Mouse (Mus musculus) hindbrain, embryonic 10.5 days (tissue): ENCODE results near the gene Akna. TPM values are rescaled to one million over a fixed set of nuclear protein-coding genes. Genes with fewer than 3 reads are reported as not detected.

ENCODE experiments used
- DNase-seq: peaks from one replicate; pipeline ENCODE4 v3.0.0-alpha.2; 2017; ENCODE audit warnings: low spot score
- H3K27ac ChIP-seq: fragments of 300-500 bp; sonication (generic); 2 replicates; pipeline ENCODE4 v1.5.1; 2016; ENCODE audit warnings: mild to moderate bottlenecking, moderate library complexity
- H3K27me3 ChIP-seq: fragments of 300-500 bp; sonication (generic); 2 replicates; pipeline ENCODE4 v1.6.1; 2016; ENCODE audit warnings: mild to moderate bottlenecking; ENCODE audit not compliant: poor library complexity, insufficient read depth, severe bottlenecking
- H3K36me3 ChIP-seq: fragments of 300-500 bp; sonication (generic); 2 replicates; pipeline ENCODE4 v1.6.1; 2016; ENCODE audit warnings: mild to moderate bottlenecking, moderate library complexity
- H3K4me1 ChIP-seq: fragments of 300-500 bp; sonication (generic); replicated peaks from 2 replicates; pipeline ENCODE4 v1.6.1; 2016; ENCODE audit warnings: mild to moderate bottlenecking
- H3K4me3 ChIP-seq: fragments of 300-500 bp; sonication (generic); 2 replicates; pipeline ENCODE4 v1.5.1; 2016; ENCODE audit warnings: mild to moderate bottlenecking, moderate library complexity
- H3K9me3 ChIP-seq: fragments of 300-500 bp; sonication (generic); 2 replicates; pipeline ENCODE4 v1.6.1; 2016; ENCODE audit warnings: mild to moderate bottlenecking, moderate library complexity
- WGBS: fragments of 180-500 bp; shearing (Covaris S2); methylation state at CpG from one replicate; pipeline ENCODE4 v1.1.7; 2016; 5-methylcytosine and 5-hydroxymethylcytosine counted together
- polyA plus RNA-seq: library from polyadenylated mRNA; unstranded; fragments of >200 nt; fragmentation: Nextera tagmentation; extraction: Ambion mirVana; gene quantifications from 2 replicates; pipeline ENCODE4 v1.2.1, GENCODE M21; 2016

Gene Akna
- polyA plus RNA-seq, 1 experiment from 2014 or later = 13.0 TPM

- no peaks in the 10 kb centered on the region for H3K9me3 ChIP-seq
- no peak for DNase-seq
Measured at GRCm38 (mm10) chr4:63389887-63390528, 13.1 kb downstream of the Akna start.

GRCm38 (mm10) chr4:63389121-63389886 lies 13.8 kb downstream of the Akna start:
- H3K4me1 ChIP-seq = peaks cover 38% of the 10 kb centered on the region
- H3K4me3 ChIP-seq = no peak overlapping the region
- H3K27ac ChIP-seq = peak overlapping the region; percentile 84
- peaks cover 47% of the 10 kb centered on the region for H3K36me3 ChIP-seq
- WGBS = 31% methylated on average over 8 of the region's 8 CpGs
- DNase-seq = peak; percentile 17
- H3K27me3 ChIP-seq = no peaks in the 10 kb centered on the region
- no peaks in the 10 kb centered on the region for H3K9me3 ChIP-seq

More at GRCm38 (mm10) chr4:63389887-63390528, 13.1 kb downstream of the Akna start:
- Histone ChIP-seq H3K36me3 (peaks cover 54% of the 10 kb centered on the region), H3K4me1 (peaks cover 38% of the 10 kb centered on the region), H3K4me3 (no peak overlapping the region), H3K27me3 (no peaks in the 10 kb centered on the region), H3K27ac (peak overlapping the region; percentile 84)
- WGBS = 54% methylated on average over 11 of the region's 11 CpGs

- H3K4me1 ChIP-seq = peaks cover 38% of the 10 kb centered on the region
- H3K27ac ChIP-seq = peak overlapping the region; percentile 84
- H3K9me3 ChIP-seq = no peaks in the 10 kb centered on the region
- H3K27me3 ChIP-seq = no peaks in the 10 kb centered on the region
- peaks cover 49% of the 10 kb centered on the region for H3K36me3 ChIP-seq
- DNase-seq = no peak
- WGBS = 80% methylated on average over 6 of the region's 6 CpGs
- no peak overlapping the region for H3K4me3 ChIP-seq
Measured at GRCm38 (mm10) chr4:63388029-63388428, 15.1 kb downstream of the Akna start.

- Histone ChIP-seq H3K9me3 (no peaks in the 10 kb centered on the region), H3K4me3 (no peak overlapping the region), H3K27ac (no peak overlapping the region), H3K4me1 (peaks cover 27% of the 10 kb centered on the region), H3K36me3 (peaks cover 53% of the 10 kb centered on the region), H3K27me3 (no peaks in the 10 kb centered on the region)
- 92% methylated on average over 11 of the region's 11 CpGs for WGBS
- no peak for DNase-seq
Measured at GRCm38 (mm10) chr4:63385784-63386183, 17.4 kb downstream of the Akna start.

GRCm38 (mm10) chr4:63385253-63385652 lies 17.9 kb downstream of the Akna start:
- Histone ChIP-seq H3K4me3 (no peak overlapping the region), H3K9me3 (no peaks in the 10 kb centered on the region), H3K27me3 (no peaks in the 10 kb centered on the region), H3K36me3 (peaks cover 58% of the 10 kb centered on the region), H3K4me1 (peaks cover 24% of the 10 kb centered on the region), H3K27ac (no peak overlapping the region)
- 89% methylated on average over 3 of the region's 3 CpGs for WGBS
- DNase-seq = no peak

GRCm38 (mm10) chr4:63384262-63384661 lies 18.9 kb downstream of the Akna start:
- H3K27me3 ChIP-seq = no peaks in the 10 kb centered on the region
- H3K4me1 ChIP-seq = peaks cover 14% of the 10 kb centered on the region
- H3K9me3 ChIP-seq = no peaks in the 10 kb centered on the region
- H3K36me3 ChIP-seq = peaks cover 67% of the 10 kb centered on the region
- 86% methylated on average over 4 of the region's 4 CpGs for WGBS
- H3K27ac ChIP-seq = no peak overlapping the region
- no peak for DNase-seq
- no peak overlapping the region for H3K4me3 ChIP-seq

- 93% methylated on average over 12 of the region's 12 CpGs for WGBS
- H3K27me3 ChIP-seq = no peaks in the 10 kb centered on the region
- no peak overlapping the region for H3K27ac ChIP-seq
- DNase-seq = no peak
- peaks cover 75% of the 10 kb centered on the region for H3K36me3 ChIP-seq
- H3K4me3 ChIP-seq = no peak overlapping the region
- H3K4me1 ChIP-seq = peaks cover 6% of the 10 kb centered on the region
- no peaks in the 10 kb centered on the region for H3K9me3 ChIP-seq
Measured at GRCm38 (mm10) chr4:63383474-63383873, 19.7 kb downstream of the Akna start.

- peaks cover 82% of the 10 kb centered on the region for H3K36me3 ChIP-seq
- H3K27ac ChIP-seq = no peak overlapping the region
- H3K4me1 ChIP-seq = no peaks in the 10 kb centered on the region
- no peaks in the 10 kb centered on the region for H3K27me3 ChIP-seq
- DNase-seq = no peak
- no peaks in the 10 kb centered on the region for H3K9me3 ChIP-seq
- no peak overlapping the region for H3K4me3 ChIP-seq
- 92% methylated on average over 4 of the region's 4 CpGs for WGBS
Measured at GRCm38 (mm10) chr4:63382676-63383369, 20.3 kb downstream of the Akna start.

- Histone ChIP-seq H3K27me3 (no peaks in the 10 kb centered on the region), H3K4me3 (no peak overlapping the region), H3K9me3 (no peaks in the 10 kb centered on the region), H3K36me3 (peaks cover 100% of the 10 kb centered on the region), H3K4me1 (no peaks in the 10 kb centered on the region), H3K27ac (no peak overlapping the region)
- WGBS = 70% methylated on average over 7 of the region's 7 CpGs
- no peak for DNase-seq
Measured at GRCm38 (mm10) chr4:63377483-63377882, 25.7 kb downstream of the Akna start.

- Histone ChIP-seq H3K4me1 (peaks cover 11% of the 10 kb centered on the region), H3K27me3 (no peaks in the 10 kb centered on the region), H3K4me3 (no peak overlapping the region), H3K36me3 (peaks cover 98% of the 10 kb centered on the region), H3K27ac (no peak overlapping the region), H3K9me3 (no peaks in the 10 kb centered on the region)
- no peak for DNase-seq
- 92% methylated on average over 1 of the region's 1 CpGs for WGBS
Measured at GRCm38 (mm10) chr4:63375367-63375766, 27.8 kb downstream of the Akna start.

GRCm38 (mm10) chr4:63374331-63374730 lies 28.8 kb downstream of the Akna start:
- peaks cover 95% of the 10 kb centered on the region for H3K36me3 ChIP-seq
- 90% methylated on average over 12 of the region's 12 CpGs for WGBS
- no peak overlapping the region for H3K4me3 ChIP-seq

GRCm38 (mm10) chr4:63373404-63373803 lies 29.8 kb downstream of the Akna start:
- Histone ChIP-seq H3K9me3 (no peaks in the 10 kb centered on the region), H3K27me3 (no peaks in the 10 kb centered on the region), H3K4me3 (no peak overlapping the region), H3K27ac (no peak overlapping the region), H3K36me3 (peaks cover 94% of the 10 kb centered on the region), H3K4me1 (peaks cover 15% of the 10 kb centered on the region)
- WGBS = 93% methylated on average over 8 of the region's 8 CpGs
- DNase-seq = no peak

More at GRCm38 (mm10) chr4:63374331-63374730, 28.8 kb downstream of the Akna start:
- Histone ChIP-seq H3K9me3 (no peaks in the 10 kb centered on the region), H3K4me1 (peaks cover 15% of the 10 kb centered on the region), H3K27me3 (no peaks in the 10 kb centered on the region), H3K27ac (no peak overlapping the region)
- DNase-seq = no peak

GRCm38 (mm10) chr4:63371890-63372289 lies 31.3 kb downstream of the Akna start:
- peak; percentile 23 for DNase-seq
- WGBS = 61% methylated on average over 3 of the region's 3 CpGs
- Histone ChIP-seq H3K4me1 (peaks cover 15% of the 10 kb centered on the region), H3K27ac (no peak overlapping the region), H3K36me3 (peaks cover 92% of the 10 kb centered on the region), H3K9me3 (no peaks in the 10 kb centered on the region), H3K4me3 (no peak overlapping the region), H3K27me3 (no peaks in the 10 kb centered on the region)
